Mouse (Mus musculus) intestine, embryonic 14.5 days (tissue): ENCODE measurements at regions not wholly inside any gene's neighbourhood (a gene's known extent, or its start where the extent isn't known, plus 50 kb on each side); places are given as distances from the start of the nearest gene placed in this dataset. TPM values are rescaled to one million over a fixed set of nuclear protein-coding genes. Genes with fewer than 3 reads are reported as not detected.

Experiments
- microRNA-seq: library from miRNA; unstranded; fragments of <30 nt; microRNA quantifications from one replicate; pipeline ENCODE4, GENCODE M21; 2016

Small RNA genes in the stretch of these regions (microRNA-seq; reads per million reads assigned to microRNA genes)
- gene Gm23255, result not detected
